Mouse (Mus musculus) lung, adult 2 months (tissue): ENCODE results near the gene Slc38a10.

Experiments used
- CTCF ChIP-seq: fragments of 200-500 bp; IDR thresholded peaks from 2 replicates; pipeline ENCODE4 v1.5.1; 2011; ENCODE audit warnings: mild to moderate bottlenecking, low read length, control low read depth; ENCODE audit not compliant: insufficient read depth
- POLR2A ChIP-seq: fragments of 200-500 bp; IDR thresholded peaks from 2 replicates; pipeline ENCODE4 v1.6.1; 2011; ENCODE audit warnings: low read depth, mild to moderate bottlenecking, control low read depth, low read length, borderline replicate concordance; ENCODE audit errors: extremely low read depth

- no peak for TF ChIP-seq CTCF
- no peak for TF ChIP-seq POLR2A
These were observed 7.2 kb downstream of the Slc38a10 start for GRCm38 (mm10) chr11:120143708-120144497.
